Mouse (Mus musculus): ENCODE results near the gene Otub1.

DNA sequence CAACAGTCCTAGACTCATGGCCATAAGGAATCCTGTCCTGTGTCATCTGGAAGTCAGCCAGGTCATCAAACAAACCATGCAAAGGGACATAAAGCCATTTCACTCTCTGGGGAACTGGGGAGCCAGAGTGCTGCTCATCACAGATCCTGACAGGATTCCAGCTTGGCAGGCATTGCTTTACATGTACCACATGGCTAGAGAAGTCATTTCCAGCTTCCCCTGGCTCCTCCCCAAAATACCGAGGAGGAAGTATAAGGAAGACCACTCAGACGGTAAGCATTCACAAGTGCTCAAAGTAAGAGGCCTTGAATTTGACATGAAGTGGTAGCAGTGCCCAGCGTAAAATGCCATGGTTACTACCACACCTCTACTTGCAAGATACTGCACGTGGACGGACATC, 8.4 kb upstream of the Otub1 start:
- TF ChIP-seq CTCF (IDR thresholded peaks at IDR 0.05; ENCODE audit: borderline replicate concordance, control insufficient read depth, extremely low read depth, insufficient read depth, low read length, poor library complexity), result no peak
- no peak for TF ChIP-seq POLR2A (IDR thresholded peaks at IDR 0.05; ENCODE audit: control insufficient read depth, extremely low read depth, insufficient read depth, low read length, poor library complexity)

Measured in thymus, adult 2 months (tissue).